Mouse (Mus musculus) liver, postnatal 0 days (tissue): ENCODE measurements around the gene Prox1. TPM values are rescaled to one million over a fixed set of nuclear protein-coding genes. Genes with fewer than 3 reads are reported as not detected.

Source experiments
- ATAC-seq: fragments of 200-750 bp; cut with Nextera tagmentation; 2 replicates; pipeline ENCODE4 v1.8.0; 2017; ENCODE audit warnings: mild to moderate bottlenecking, moderate library complexity
- DNase-seq: peaks from one replicate; pipeline ENCODE4 v3.0.0-alpha.2; 2016
- H3K27ac ChIP-seq: fragments of 300-500 bp; sonication (generic); 2 replicates; pipeline ENCODE4 v1.5.1; 2014; ENCODE audit warnings: antibody characterized with exemption, moderate library complexity, mild to moderate bottlenecking, low read depth
- H3K27me3 ChIP-seq: fragments of 300-500 bp; sonication (generic); 2 replicates; pipeline ENCODE4 v1.6.1; 2014; ENCODE audit warnings: low read length, control low read depth, mixed read lengths; ENCODE audit not compliant: insufficient read depth
- H3K36me3 ChIP-seq: fragments of 300-500 bp; sonication (generic); replicated peaks from 2 replicates; pipeline ENCODE4 v1.6.1; 2014; ENCODE audit warnings: mild to moderate bottlenecking, control low read depth, low read length, moderate library complexity, mixed read lengths; ENCODE audit not compliant: insufficient read depth
- H3K4me1 ChIP-seq: fragments of 300-500 bp; sonication (generic); 2 replicates; pipeline ENCODE4 v1.6.1; 2014; ENCODE audit warnings: antibody characterized with exemption, mild to moderate bottlenecking, control low read depth; ENCODE audit not compliant: insufficient read depth
- H3K4me2 ChIP-seq: fragments of 300-500 bp; sonication (generic); 2 replicates; pipeline ENCODE4 v1.6.1; 2014; ENCODE audit warnings: low read depth, mild to moderate bottlenecking, low read length, moderate library complexity, mixed read lengths
- H3K4me3 ChIP-seq: fragments of 300-500 bp; sonication (generic); 2 replicates; pipeline ENCODE4 v1.5.1; 2014; ENCODE audit warnings: low read depth, low read length
- H3K9ac ChIP-seq: fragments of 300-500 bp; sonication (generic); replicated peaks from 2 replicates; pipeline ENCODE4 v1.6.1; 2014; ENCODE audit warnings: mild to moderate bottlenecking, moderate library complexity
- H3K9me3 ChIP-seq: fragments of 300-500 bp; sonication (generic); 2 replicates; pipeline ENCODE4 v1.6.1; 2016; ENCODE audit warnings: mild to moderate bottlenecking, control low read depth, low read length, mixed read lengths
- CTCF ChIP-seq: sonication (generic); IDR thresholded peaks from 2 replicates; pipeline ENCODE4 v1.5.1; 2016; ENCODE audit warnings: antibody characterized with exemption, low read depth
- EP300 ChIP-seq: IDR thresholded peaks from 2 replicates; pipeline ENCODE4 v1.6.1; 2016; ENCODE audit warnings: antibody characterized with exemption, low read depth, mild to moderate bottlenecking
- WGBS: fragments of 180-500 bp; shearing (Covaris S2); extraction: QIAGEN DNeasy Blood & Tissue Kit; methylation state at CpG from one replicate; pipeline ENCODE4 v1.1.7; 2014; ENCODE audit not compliant: insufficient replicate concordance; 5-methylcytosine and 5-hydroxymethylcytosine counted together
- polyA plus RNA-seq: library from polyadenylated mRNA; unstranded; fragments of >200 nt; fragmentation: Nextera tagmentation; extraction: Ambion mirVana; gene quantifications from 2 replicates; pipeline ENCODE4 v1.2.1, GENCODE M21; 2015

Gene Prox1
- polyA plus RNA-seq, 1 experiment from 2014 or later: 11.8 TPM

- no peak overlapping the region for H3K4me3 ChIP-seq
- H3K27me3 ChIP-seq: no peaks in the 10 kb centered on the region
- 65% methylated on average over 2 of the region's 2 CpGs for WGBS
- no peak for DNase-seq
- H3K36me3 ChIP-seq: peaks cover 7% of the 10 kb centered on the region; the same call in 1 of the 2 replicates
- no peak overlapping the region for H3K9ac ChIP-seq
- no peaks in the 10 kb centered on the region; the same call in 1 of the 2 replicates for H3K4me1 ChIP-seq
- H3K4me2 ChIP-seq: no peak overlapping the region
- H3K9me3 ChIP-seq: no peaks in the 10 kb centered on the region
- no peak for ATAC-seq
- no peak for TF ChIP-seq CTCF
- no peak for TF ChIP-seq EP300
- H3K27ac ChIP-seq: no peak overlapping the region
These were observed 15.5 kb downstream of the Prox1 start for GRCm38 (mm10) chr1:190155021-190155420.

GRCm38 (mm10) chr1:190154292-190154691 lies 16.2 kb downstream of the Prox1 start:
- H3K4me1 ChIP-seq: no peaks in the 10 kb centered on the region; the same call in 1 of the 2 replicates
- H3K27me3 ChIP-seq: no peaks in the 10 kb centered on the region
- 33% methylated on average over 7 of the region's 7 CpGs for WGBS
- no peak overlapping the region for H3K27ac ChIP-seq
- TF ChIP-seq EP300 (no peak), CTCF (no peak)
- H3K36me3 ChIP-seq: peaks cover 5% of the 10 kb centered on the region; the same call in 1 of the 2 replicates
- H3K4me3 ChIP-seq: no peak overlapping the region
- ATAC-seq (no peak), DNase-seq (no peak)
- H3K4me2 ChIP-seq: no peak overlapping the region
- no peaks in the 10 kb centered on the region for H3K9me3 ChIP-seq
- no peak overlapping the region for H3K9ac ChIP-seq

GRCm38 (mm10) chr1:190152603-190153002 lies 17.9 kb downstream of the Prox1 start:
- H3K4me1 ChIP-seq: no peaks in the 10 kb centered on the region; the same call in 1 of the 2 replicates
- no peak for TF ChIP-seq EP300
- TF ChIP-seq CTCF: no peak
- no peak overlapping the region for H3K4me2 ChIP-seq
- no peaks in the 10 kb centered on the region for H3K9me3 ChIP-seq
- 0 out of 2 replicates have a peak, but pooled peaks cover 5% of the 10 kb centered on the region for H3K36me3 ChIP-seq
- H3K27me3 ChIP-seq: no peaks in the 10 kb centered on the region
- ATAC-seq (no peak), DNase-seq (no peak)
- 84% methylated on average over 6 of the region's 6 CpGs for WGBS
- no peak overlapping the region for H3K9ac ChIP-seq
- no peak overlapping the region for H3K27ac ChIP-seq
- H3K4me3 ChIP-seq: no peak overlapping the region

- Histone ChIP-seq H3K27me3 (no peaks in the 10 kb centered on the region), H3K27ac (no peak overlapping the region), H3K9me3 (no peaks in the 10 kb centered on the region), H3K4me3 (no peak overlapping the region), H3K4me1 (no peaks in the 10 kb centered on the region), H3K36me3 (0 out of 2 replicates have a peak, but pooled peaks cover 5% of the 10 kb centered on the region), H3K9ac (no peak overlapping the region), H3K4me2 (no peak overlapping the region)
- no peak for ATAC-seq
- 71% methylated on average over 17 of the region's 17 CpGs for WGBS
- TF ChIP-seq EP300: no peak
- no peak for TF ChIP-seq CTCF
- no peak for DNase-seq
These were observed 21.2 kb downstream of the Prox1 start for GRCm38 (mm10) chr1:190149233-190149741.

- 50% methylated on average over 12 of the region's 12 CpGs for WGBS
- TF ChIP-seq EP300 (no peak), CTCF (no peak)
- no peak for ATAC-seq
- Histone ChIP-seq H3K36me3 (0 out of 2 replicates have a peak, but pooled peaks cover 5% of the 10 kb centered on the region), H3K4me3 (no peak overlapping the region), H3K9ac (no peak overlapping the region), H3K27me3 (no peaks in the 10 kb centered on the region), H3K9me3 (no peaks in the 10 kb centered on the region), H3K4me1 (no peaks in the 10 kb centered on the region), H3K4me2 (no peak overlapping the region), H3K27ac (no peak overlapping the region)
- no peak for DNase-seq
These were observed 21.8 kb downstream of the Prox1 start for GRCm38 (mm10) chr1:190148661-190149232.

GRCm38 (mm10) chr1:190147816-190148215 lies 22.7 kb downstream of the Prox1 start:
- H3K27ac ChIP-seq: no peak overlapping the region
- H3K4me1 ChIP-seq: no peaks in the 10 kb centered on the region
- no peak for ATAC-seq
- H3K27me3 ChIP-seq: no peaks in the 10 kb centered on the region
- H3K4me3 ChIP-seq: no peak overlapping the region
- no peak for TF ChIP-seq EP300
- TF ChIP-seq CTCF: no peak
- no peaks in the 10 kb centered on the region for H3K9me3 ChIP-seq
- no peak overlapping the region for H3K9ac ChIP-seq
- 63% methylated on average over 6 of the region's 6 CpGs for WGBS
- H3K4me2 ChIP-seq: no peak overlapping the region
- DNase-seq: no peak
- no peaks in the 10 kb centered on the region for H3K36me3 ChIP-seq
